Mouse (Mus musculus): ENCODE results near the gene Wls.

Wls gene

GRCm38 (mm10) chr3:159917328-159918090 lies 78.0 kb downstream of the Wls start:
- no peak for DNase-seq (ENCODE audit: low spot score)
